Mouse (Mus musculus) MEL (cell line): Measurements from ENCODE around the gene Agps. TPM values are rescaled to one million over a fixed set of nuclear protein-coding genes. Genes with fewer than 3 reads are reported as not detected.

ENCODE experiments used
- DNase-seq: peaks from one replicate; pipeline ENCODE4 v3.0.0; 2011; ENCODE audit warnings: low read depth, low spot score
- H3K27ac ChIP-seq: 2 replicates; pipeline ENCODE4 v1.5.1; 2012; ENCODE audit warnings: low read depth, mild to moderate bottlenecking, control low read depth, low read length, moderate library complexity; ENCODE audit not compliant: control insufficient read depth
- H3K27me3 ChIP-seq, 2 experiments: fragments of 150-350 bp in 1 of 2; sonication (generic) in 1 of 2; 2 replicates each; pipeline ENCODE4 v1.6.1; 2012; ENCODE audit warnings: low read length in 2 of 2, mild to moderate bottlenecking in 2 of 2, improper control_type of control experiment in 1 of 2, moderate library complexity in 1 of 2; ENCODE audit not compliant: insufficient read depth in 2 of 2, control insufficient read depth in 1 of 2
- H3K36me3 ChIP-seq, 2 experiments: 2 replicates each; pipeline ENCODE4 v1.6.1; 2012 to 2014; ENCODE audit warnings: low read length in 2 of 2, improper control_type of control experiment in 1 of 2, inconsistent platforms in 1 of 2, mild to moderate bottlenecking in 1 of 2; ENCODE audit not compliant: insufficient read depth in 2 of 2, control insufficient read depth in 1 of 2
- H3K4me1 ChIP-seq, 2 experiments: fragments of 150-350 bp in 1 of 2; sonication (generic) in 1 of 2; 2 replicates each; pipeline ENCODE4 v1.6.1; 2012; ENCODE audit warnings: low read length in 2 of 2, improper control_type of control experiment in 1 of 2, mild to moderate bottlenecking in 1 of 2; ENCODE audit not compliant: insufficient read depth in 2 of 2, control insufficient read depth in 1 of 2
- H3K4me3 ChIP-seq, 2 experiments: fragments of 150-350 bp in 1 of 2; sonication (generic) in 1 of 2; 2 replicates each; pipeline ENCODE4 v1.5.1; 2012; ENCODE audit warnings: low read depth in 2 of 2, low read length in 2 of 2, mild to moderate bottlenecking in 2 of 2, moderate library complexity in 2 of 2, control low read depth in 1 of 2, improper control_type of control experiment in 1 of 2; ENCODE audit not compliant: control insufficient read depth in 1 of 2, insufficient read depth in 1 of 2
- H3K79me2 ChIP-seq: 2 replicates; pipeline ENCODE4 v1.6.1; 2012; ENCODE audit warnings: mild to moderate bottlenecking, low read length, moderate library complexity; ENCODE audit not compliant: control insufficient read depth, poor library complexity, insufficient read depth
- H3K9ac ChIP-seq: 2 replicates; pipeline ENCODE4 v1.6.1; 2012; ENCODE audit warnings: low read depth, mild to moderate bottlenecking, control low read depth, low read length, moderate library complexity; ENCODE audit not compliant: control insufficient read depth, poor library complexity, severe bottlenecking
- H3K9me3 ChIP-seq: fragments of 150-350 bp; sonication (generic); replicated peaks from 2 replicates; pipeline ENCODE4 v1.6.1; 2012; ENCODE audit warnings: mild to moderate bottlenecking, low read length, improper control_type of control experiment, moderate library complexity; ENCODE audit not compliant: insufficient read depth
- BHLHE40 ChIP-seq: IDR thresholded peaks from 2 replicates; pipeline ENCODE4 v1.6.1; 2012; ENCODE audit warnings: low read depth, mild to moderate bottlenecking, inconsistent platforms, low read length, improper control_type of control experiment, borderline replicate concordance
- CHD1 ChIP-seq: IDR thresholded peaks from 2 replicates; pipeline ENCODE4 v1.6.1; 2012; ENCODE audit warnings: low read depth, mild to moderate bottlenecking, inconsistent platforms, low read length, improper control_type of control experiment
- CTCF ChIP-seq, 3 experiments: IDR thresholded peaks in 2 of 3; conservative IDR thresholded peaks in 1 of 3; 2 replicates each; pipeline ENCODE4 v1.5.1; 2011 to 2012; ENCODE audit warnings: low read length in 3 of 3, low read depth in 2 of 3, mild to moderate bottlenecking in 2 of 3, improper control_type of control experiment in 1 of 3, inconsistent platforms in 1 of 3, mixed read lengths in 1 of 3, moderate library complexity in 1 of 3; ENCODE audit not compliant: control insufficient read depth in 1 of 3, insufficient read depth in 1 of 3, poor library complexity in 1 of 3, severe bottlenecking in 1 of 3
- E2F4 ChIP-seq: IDR thresholded peaks from 2 replicates; pipeline ENCODE4 v1.6.1; 2011; ENCODE audit warnings: low read depth, low read length, improper control_type of control experiment, borderline replicate concordance
- EP300 ChIP-seq, 2 experiments: IDR thresholded peaks; 2 replicates each; pipeline ENCODE4 v1.6.1; 2011; ENCODE audit warnings: improper control_type of control experiment in 2 of 2, low read length in 2 of 2, low read depth in 1 of 2, mild to moderate bottlenecking in 1 of 2
- HCFC1 ChIP-seq: IDR thresholded peaks from 2 replicates; pipeline ENCODE4 v1.6.1; 2012; ENCODE audit warnings: low read depth, mild to moderate bottlenecking, inconsistent platforms, low read length, improper control_type of control experiment, moderate library complexity
- KAT2A ChIP-seq: conservative IDR thresholded peaks from 2 replicates; pipeline ENCODE4 v1.6.1; 2012; ENCODE audit warnings: low read depth, low read length, improper control_type of control experiment, inconsistent platforms
- MAX ChIP-seq: IDR thresholded peaks from 2 replicates; pipeline ENCODE4 v1.6.1; 2011; ENCODE audit warnings: low read length, improper control_type of control experiment
- NRF1 ChIP-seq: IDR thresholded peaks from 2 replicates; pipeline ENCODE4 v1.6.1; 2014; ENCODE audit warnings: low read depth, mild to moderate bottlenecking, inconsistent platforms, low read length, improper control_type of control experiment, moderate library complexity; ENCODE audit not compliant: poor library complexity, insufficient read depth, severe bottlenecking
- POLR2A ChIP-seq, 2 experiments: IDR thresholded peaks; 2 replicates each; pipeline ENCODE4 v1.6.1; 2011 to 2012; ENCODE audit warnings: low read length in 2 of 2, mild to moderate bottlenecking in 2 of 2, control low read depth in 1 of 2, improper control_type of control experiment in 1 of 2, low read depth in 1 of 2, moderate library complexity in 1 of 2; ENCODE audit not compliant: control insufficient read depth in 1 of 2, insufficient read depth in 1 of 2, poor library complexity in 1 of 2
- POLR2AphosphoS2 ChIP-seq: IDR thresholded peaks from 2 replicates; pipeline ENCODE4 v1.6.1; 2011; ENCODE audit warnings: low read length, improper control_type of control experiment
- RCOR1 ChIP-seq: IDR thresholded peaks from 2 replicates; pipeline ENCODE4 v1.6.1; 2012; ENCODE audit warnings: low read depth, mild to moderate bottlenecking, inconsistent platforms, low read length, improper control_type of control experiment
- SIN3A ChIP-seq: IDR thresholded peaks from 2 replicates; pipeline ENCODE4 v1.6.1; 2012; ENCODE audit warnings: low read length, improper control_type of control experiment, inconsistent platforms
- SMC3 ChIP-seq: IDR thresholded peaks from 2 replicates; pipeline ENCODE4 v1.6.1; 2011; ENCODE audit warnings: low read depth, low read length, improper control_type of control experiment
- USF1 ChIP-seq: IDR thresholded peaks from 2 replicates; pipeline ENCODE4 v1.6.1; 2014; ENCODE audit warnings: low read depth, mild to moderate bottlenecking, inconsistent platforms, low read length, improper control_type of control experiment, moderate library complexity
- USF2 ChIP-seq, 2 experiments: IDR thresholded peaks; 2 replicates each; pipeline ENCODE4 v1.6.1; 2011 to 2012; ENCODE audit warnings: improper control_type of control experiment in 2 of 2, low read length in 2 of 2, borderline replicate concordance in 1 of 2, inconsistent platforms in 1 of 2, low read depth in 1 of 2, mild to moderate bottlenecking in 1 of 2; ENCODE audit not compliant: insufficient read depth in 1 of 2
- ZKSCAN1 ChIP-seq: IDR thresholded peaks from 2 replicates; pipeline ENCODE4 v1.6.1; 2012; ENCODE audit warnings: low read depth, mild to moderate bottlenecking, inconsistent platforms, low read length, improper control_type of control experiment, moderate library complexity
- polyA plus RNA-seq, 2 experiments: library from polyadenylated mRNA; stranded (reverse) in 1 of 2; unstranded in 1 of 2; fragments of >175 nt in 1 of 2; fragments of >200 nt in 1 of 2; gene quantifications; 2 replicates each; pipeline versions ENCODE4 v1.2.1 to v1.2.4; 2012; ENCODE audit warnings: low replicate concordance in 2 of 2, low read depth in 1 of 2; ENCODE audit not compliant: insufficient read length in 2 of 2, insufficient read depth in 1 of 2, missing spikeins in 1 of 2
- total RNA-seq: library from RNA; depleted of rRNA; stranded (reverse); fragments of 300-350 nt; gene quantifications from 2 replicates; pipeline ENCODE4 v1.2.3, GENCODE M21; 2012

Agps gene
- total and polyA plus RNA-seq, 3 experiments: 32.3 to 47.8 TPM; not detected in 1

- peaks cover 0 to 4% of the 10 kb centered on the region in 2 experiments; a peak in 2 of 4 replicates for H3K36me3 ChIP-seq
- H3K27me3 ChIP-seq: no peaks in the 10 kb centered on the region
- H3K27ac ChIP-seq: no peak overlapping the region
- DNase-seq: no peak
- H3K4me3 ChIP-seq: no peak overlapping the region
- H3K79me2 ChIP-seq: no peaks in the 10 kb centered on the region
- no peaks in the 10 kb centered on the region for H3K9me3 ChIP-seq
- H3K9ac ChIP-seq: no peak overlapping the region
- H3K4me1 ChIP-seq: no peaks in the 10 kb centered on the region
- TF ChIP-seq EP300 (IDR thresholded peaks at IDR 0.05; ENCODE audit: low read depth in 1 of 2, low read length in 2 of 2) (no peak), BHLHE40 (no peak)
Measured at GRCm38 (mm10) chr2:75929141-75929540, 97.2 kb downstream of the Agps start.

- Histone ChIP-seq H3K27me3 (no peaks in the 10 kb centered on the region), H3K79me2 (no peaks in the 10 kb centered on the region), H3K9ac (no peak overlapping the region), H3K4me1 (no peaks in the 10 kb centered on the region), H3K4me3 (no peak overlapping the region), H3K36me3 (peaks cover 0 to 4% of the 10 kb centered on the region in 2 experiments; a peak in 2 of 4 replicates), H3K27ac (no peak overlapping the region), H3K9me3 (no peaks in the 10 kb centered on the region)
- TF ChIP-seq NRF1: no peak
- TF ChIP-seq HCFC1: no peak
- TF ChIP-seq POLR2AphosphoS2: no peak
- no peak for TF ChIP-seq CTCF (IDR thresholded peaks at IDR 0.05 in 2 of 3, conservative IDR thresholded peaks at IDR 0.05 in 1 of 3; ENCODE audit: control insufficient read depth in 1 of 3, insufficient read depth in 1 of 3, low read depth in 2 of 3, low read length in 3 of 3, poor library complexity in 1 of 3, severe bottlenecking in 1 of 3)
- no peak for TF ChIP-seq EP300 (IDR thresholded peaks at IDR 0.05; ENCODE audit: low read depth in 1 of 2, low read length in 2 of 2)
- no peak for TF ChIP-seq USF1
- no peak for TF ChIP-seq ZKSCAN1
- TF ChIP-seq E2F4: no peak
- TF ChIP-seq POLR2A (IDR thresholded peaks at IDR 0.05; ENCODE audit: control insufficient read depth in 1 of 2, insufficient read depth in 1 of 2, low read depth in 1 of 2, low read length in 2 of 2, poor library complexity in 1 of 2): no peak
- TF ChIP-seq KAT2A: no peak
- no peak for TF ChIP-seq MAX
- TF ChIP-seq CHD1: no peak
- no peak for TF ChIP-seq SMC3
- TF ChIP-seq USF2 (IDR thresholded peaks at IDR 0.05; ENCODE audit: borderline replicate concordance in 1 of 2, insufficient read depth in 1 of 2, low read depth in 1 of 2, low read length in 2 of 2): no peak
- TF ChIP-seq SIN3A: no peak
- TF ChIP-seq RCOR1: no peak
- no peak for DNase-seq
Measured at GRCm38 (mm10) chr2:75929786-75930444, 97.9 kb downstream of the Agps start.
